Mouse (Mus musculus): ENCODE measurements at regions not wholly inside any gene's neighbourhood (a gene's known extent, or its start where the extent isn't known, plus 50 kb on each side); places are given as distances from the start of the nearest gene placed in this dataset.
"Not testable (repeated sequence)": the region's sequence is repeated elsewhere in the genome, so short reads cannot be mapped to it uniquely, and the experiment has no call there.

DNA sequence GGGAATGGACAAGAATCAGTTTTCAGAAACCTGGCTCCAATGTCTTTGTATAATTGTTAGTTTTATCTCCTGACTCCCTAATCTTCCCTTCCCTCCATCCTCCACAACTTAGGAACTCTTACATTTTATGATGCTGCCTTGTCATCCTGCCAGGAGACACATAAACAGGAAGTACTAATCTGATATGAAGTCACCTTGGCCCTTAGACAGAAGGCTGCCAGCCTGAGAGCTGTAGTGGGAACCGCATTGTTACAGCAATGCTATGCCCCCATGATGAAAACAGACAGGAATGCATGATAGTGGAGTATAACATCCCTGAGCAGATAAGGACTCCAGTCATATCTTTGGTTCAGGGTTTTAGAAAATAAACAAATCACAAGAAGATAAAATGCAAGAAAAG is 734.8 kb upstream of the 4930452B06Rik start:
- Histone ChIP-seq H3K4me2 (ENCODE audit: low read depth, low read length) (no peak overlapping the region), H3K27ac (ENCODE audit: low read length) (no peak overlapping the region), H3K4me3 (ENCODE audit: low read length) (no peak overlapping the region), H3K4me1 (replicated peaks; ENCODE audit: control insufficient read depth, insufficient read depth, low read length) (no peaks in the 10 kb centered on the region), H3K27me3 (ENCODE audit: control insufficient read depth, insufficient read depth, low read depth, low read length) (no peaks in the 10 kb centered on the region), H3K9ac (ENCODE audit: low read length) (no peak overlapping the region), H3K9me3 (ENCODE audit: control insufficient read depth, low read length) (no peaks in the 10 kb centered on the region), H3K36me3 (ENCODE audit: control insufficient read depth, insufficient read depth, low read length) (no peaks in the 10 kb centered on the region)
- WGBS, result 29% methylated on average over 1 of the region's 1 CpGs
- no peak for ATAC-seq (ENCODE audit: low read depth)

DNA sequence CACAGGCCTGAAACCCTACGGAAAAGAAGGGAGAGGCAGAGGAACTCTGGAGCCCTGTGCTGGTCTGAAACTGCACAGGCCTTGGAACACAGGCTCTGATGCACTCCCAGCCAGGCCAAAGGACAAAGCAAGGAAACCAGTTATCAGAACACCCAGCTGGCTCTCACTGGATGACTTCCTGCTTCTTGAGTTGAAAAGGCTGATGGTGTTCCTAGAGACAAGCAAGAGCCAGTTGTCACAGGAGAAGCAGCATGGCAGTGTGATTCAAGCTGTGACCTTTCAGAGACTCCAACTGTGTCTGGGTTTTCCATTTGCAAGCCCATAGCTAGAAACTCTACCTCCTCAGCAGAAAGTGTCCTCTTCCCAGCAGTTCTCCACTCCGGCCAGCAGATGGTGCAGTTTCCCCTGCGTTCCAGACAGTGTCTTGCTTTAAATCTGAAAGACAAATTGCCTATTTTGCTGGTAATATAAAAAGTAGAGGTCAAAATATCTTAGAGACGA is 727.3 kb upstream of the 4930452B06Rik start:
- no peak overlapping the region for H3K9ac ChIP-seq (ENCODE audit: low read length)
- H3K4me1 ChIP-seq (replicated peaks; ENCODE audit: control insufficient read depth, insufficient read depth, low read length), result no peaks in the 10 kb centered on the region
- no peaks in the 10 kb centered on the region for H3K9me3 ChIP-seq (ENCODE audit: control insufficient read depth, low read length)
- H3K27ac ChIP-seq (ENCODE audit: low read length), result no peak overlapping the region
- no peaks in the 10 kb centered on the region for H3K36me3 ChIP-seq (ENCODE audit: control insufficient read depth, insufficient read depth, low read length)
- WGBS, result 12% methylated on average over 4 of the region's 4 CpGs
- H3K4me3 ChIP-seq (ENCODE audit: low read length), result no peak overlapping the region
- H3K27me3 ChIP-seq (ENCODE audit: control insufficient read depth, insufficient read depth, low read depth, low read length), result no peaks in the 10 kb centered on the region
- no peak overlapping the region for H3K4me2 ChIP-seq (ENCODE audit: low read depth, low read length)
- 0 out of 2 replicates have a peak, but pooled peaks have one; percentile 41 for ATAC-seq (ENCODE audit: low read depth)

DNA sequence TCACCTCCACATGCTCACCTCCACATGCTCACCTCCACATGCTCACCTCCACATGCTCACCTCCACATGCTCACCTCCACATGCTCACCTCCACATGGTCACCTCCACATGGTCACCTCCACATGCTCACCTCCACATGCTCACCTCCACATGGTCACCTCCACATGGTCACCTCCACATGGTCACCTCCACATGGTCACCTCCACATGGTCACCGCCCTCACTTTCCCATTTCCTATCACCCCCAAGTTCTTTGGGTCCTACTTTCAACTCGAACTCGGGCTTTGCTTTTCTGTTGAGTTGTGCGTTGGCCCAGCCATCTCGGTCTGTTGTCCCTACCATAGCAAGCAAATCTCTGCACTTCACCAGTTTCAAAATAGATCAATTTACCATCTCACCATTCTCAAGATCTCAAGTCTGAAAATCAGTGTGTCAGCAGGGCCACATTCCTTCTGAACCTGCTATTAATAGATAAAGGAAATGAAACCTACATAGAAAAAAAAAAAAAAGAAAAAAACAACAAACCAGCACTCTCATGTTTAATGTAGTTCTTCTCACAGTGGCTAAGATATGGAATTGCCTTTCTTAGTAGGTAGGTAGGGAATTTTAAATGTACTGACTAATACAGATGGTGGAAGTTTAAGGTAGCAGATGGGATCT is 724.0 kb upstream of the 4930452B06Rik start:
- not testable (repeated sequence) for H3K4me2 ChIP-seq (ENCODE audit: low read depth, low read length); H3K36me3 ChIP-seq (ENCODE audit: control insufficient read depth, insufficient read depth, low read length); H3K27me3 ChIP-seq (ENCODE audit: control insufficient read depth, insufficient read depth, low read depth, low read length); ATAC-seq (ENCODE audit: low read depth); H3K27ac ChIP-seq (ENCODE audit: low read length); H3K9ac ChIP-seq (ENCODE audit: low read length); H3K4me3 ChIP-seq (ENCODE audit: low read length); H3K4me1 ChIP-seq (replicated peaks; ENCODE audit: control insufficient read depth, insufficient read depth, low read length); H3K9me3 ChIP-seq (ENCODE audit: control insufficient read depth, low read length)
- WGBS, result 91% methylated on average over 5 of the region's 5 CpGs

DNA sequence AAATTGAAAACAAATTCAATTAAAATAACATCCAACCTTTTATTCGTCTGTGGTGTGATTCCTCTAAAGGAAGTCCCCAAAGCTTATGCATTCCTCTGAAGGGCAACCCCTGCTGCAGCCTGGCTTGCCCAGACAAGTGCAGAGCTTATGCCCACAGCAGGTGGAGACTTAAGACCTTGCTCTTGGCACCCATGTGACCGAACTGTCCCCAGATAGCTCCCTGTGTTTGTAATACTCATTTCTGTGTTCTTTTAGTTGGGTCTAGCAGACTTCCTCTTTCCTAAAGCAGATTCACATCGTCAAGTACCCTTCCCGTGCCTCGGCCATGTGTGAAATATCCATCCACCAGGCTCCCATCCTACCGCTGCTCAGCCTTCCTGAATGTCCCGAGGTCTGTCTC is 723.1 kb upstream of the 4930452B06Rik start:
- WGBS, result 68% methylated on average over 7 of the region's 7 CpGs
- Histone ChIP-seq H3K27me3 (ENCODE audit: control insufficient read depth, insufficient read depth, low read depth, low read length) (no peaks in the 10 kb centered on the region), H3K4me3 (ENCODE audit: low read length) (no peak overlapping the region), H3K36me3 (ENCODE audit: control insufficient read depth, insufficient read depth, low read length) (no peaks in the 10 kb centered on the region), H3K9ac (ENCODE audit: low read length) (no peak overlapping the region), H3K4me1 (replicated peaks; ENCODE audit: control insufficient read depth, insufficient read depth, low read length) (no peaks in the 10 kb centered on the region), H3K27ac (ENCODE audit: low read length) (no peak overlapping the region), H3K4me2 (ENCODE audit: low read depth, low read length) (no peak overlapping the region), H3K9me3 (ENCODE audit: control insufficient read depth, low read length) (no peaks in the 10 kb centered on the region)
- no peak for ATAC-seq (ENCODE audit: low read depth)

All from lung, embryonic 16.5 days (tissue).